Mouse (Mus musculus) liver, postnatal 0 days (tissue): ENCODE data around the gene Tnpo1.

Experiments
- CTCF ChIP-seq: sonication (generic); IDR thresholded peaks from 2 replicates; pipeline ENCODE4 v1.5.1; 2016; ENCODE audit warnings: antibody characterized with exemption, low read depth
- EP300 ChIP-seq: IDR thresholded peaks from 2 replicates; pipeline ENCODE4 v1.6.1; 2016; ENCODE audit warnings: antibody characterized with exemption, low read depth, mild to moderate bottlenecking

DNA sequence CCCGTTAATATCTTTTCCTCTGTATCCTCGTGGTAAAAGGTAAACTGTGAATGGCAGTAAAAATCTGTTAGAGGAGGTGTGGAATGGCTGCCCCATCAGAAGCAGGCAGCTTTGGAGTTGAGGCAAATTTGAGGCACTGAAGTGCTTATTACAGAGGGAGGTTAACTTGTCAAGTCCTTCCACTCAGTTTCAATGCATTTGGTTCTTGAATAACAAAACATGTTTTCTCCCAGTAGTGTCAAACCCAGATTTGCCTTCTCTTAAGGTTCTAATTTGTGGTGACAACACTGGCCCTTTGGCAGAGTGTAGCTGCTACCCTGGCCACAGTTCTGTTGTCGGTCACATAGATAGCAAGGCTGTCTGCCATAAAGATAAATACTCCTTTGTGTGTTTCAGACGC lies 108.4 kb downstream of the Tnpo1 start:
- TF ChIP-seq CTCF, result no peak
- no peak for TF ChIP-seq EP300
